Mouse (Mus musculus): ENCODE results near the gene Ap3m1. TPM values are rescaled to one million over a fixed set of nuclear protein-coding genes. Genes with fewer than 3 reads are reported as not detected.
"Not testable (repeated sequence)": the region's sequence is repeated elsewhere in the genome, so short reads cannot be mapped to it uniquely, and the experiment has no call there.

The Ap3m1 gene
- 53.9 and 67.6 TPM in 2 replicates for total RNA-seq (2014; rRNA removed)
- polyA plus RNA-seq (2015; fragmentation: Nextera tagmentation; extraction: Ambion mirVana), result 50.1 and 54.2 TPM in 2 replicates

DNA sequence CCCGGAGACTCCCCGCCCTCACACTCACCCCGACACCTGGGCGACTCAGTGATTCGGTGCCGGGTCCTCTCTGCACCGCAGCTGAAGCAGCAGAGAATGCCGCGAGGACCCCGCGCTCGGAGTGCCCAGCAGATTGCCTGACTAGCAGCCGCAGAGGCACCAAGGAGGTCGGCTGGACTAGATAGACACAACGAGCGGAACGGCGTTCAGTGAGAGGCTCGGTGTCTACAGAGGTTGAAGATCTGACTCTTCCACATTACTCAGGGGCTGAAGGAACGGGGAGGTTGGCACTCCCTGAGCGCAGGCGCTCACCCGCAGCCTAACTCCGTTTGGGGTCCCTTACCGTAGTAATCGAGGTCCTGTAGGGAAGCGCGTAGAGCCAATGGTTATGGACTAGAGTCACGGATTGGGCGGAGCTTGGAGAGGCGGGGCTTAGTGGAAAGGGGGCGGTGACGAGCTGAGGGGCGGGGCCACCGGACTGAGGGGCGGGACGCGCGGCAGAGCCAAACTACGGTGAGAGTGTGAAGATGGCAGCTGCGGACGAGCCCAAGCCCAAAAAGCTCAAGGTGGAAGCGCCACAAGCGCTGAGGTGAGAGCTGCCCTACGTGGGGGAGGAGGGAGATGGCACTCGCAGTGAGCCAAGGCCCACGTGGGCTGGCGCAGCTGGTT is at the start of gene Ap3m1, which contains the start of gene Adk:
Gene Ap3m1, minus strand, starts transcription at position 397 of the 669 bp plus-strand sequence.
Gene Adk, plus strand, starts transcription at position 463 of the 669 bp plus-strand sequence.
- WGBS, result under 1% methylated on average over 47 of the region's 48 CpGs
- ATAC-seq (ENCODE audit: low FRiP score) (peak; percentile 97), DNase-seq (ENCODE audit: low spot score) (peak; percentile 97)
- Histone ChIP-seq H3K9ac (replicated peaks; ENCODE audit: low read length, poor library complexity, severe bottlenecking) (peak within 1 kb of the TSS; percentile 90), H3K4me2 (ENCODE audit: low read depth, low read length, poor library complexity, severe bottlenecking) (peak within 1 kb of the TSS; percentile 91), H3K9me3 (ENCODE audit: low read length) (no peaks in the 10 kb centered on the region), H3K36me3 (ENCODE audit: insufficient read depth, low read length) (no peaks in the 10 kb centered on the region), H3K4me1 (ENCODE audit: insufficient read depth, low read length) (no peaks in the 10 kb centered on the region; the same call in 1 of the 2 replicates), H3K4me3 (ENCODE audit: low read depth, low read length) (peak within 1 kb of the TSS; percentile 94), H3K27me3 (ENCODE audit: insufficient read depth, low read length) (no peaks in the 10 kb centered on the region), H3K27ac (ENCODE audit: low read depth, low read length) (peak within 1 kb of the TSS; percentile 88)
- no peak for TF ChIP-seq CTCF (IDR thresholded peaks at IDR 0.05)

DNA sequence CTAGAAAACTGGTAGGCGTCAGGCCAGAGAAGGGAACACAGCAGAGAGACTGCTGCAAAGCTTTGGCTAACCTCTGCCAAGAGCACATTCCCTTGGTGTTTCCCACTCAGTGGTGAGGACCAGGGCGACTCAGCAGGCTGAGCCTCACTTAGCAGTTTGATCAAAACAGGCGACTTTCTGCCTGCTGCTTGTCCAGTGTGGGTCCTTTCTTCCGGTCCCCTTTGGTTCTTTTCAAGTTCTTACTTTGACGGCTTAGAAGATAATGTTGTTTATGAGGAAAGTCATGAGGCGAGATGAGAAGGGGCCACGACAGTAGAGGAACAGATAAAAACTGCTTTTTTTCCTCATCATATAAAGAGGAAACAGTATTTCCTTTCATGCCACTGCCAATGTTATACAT is 49.3 kb upstream of the Ap3m1 start:
- Histone ChIP-seq H3K9ac (replicated peaks; ENCODE audit: low read length, poor library complexity, severe bottlenecking) (no peak overlapping the region), H3K4me3 (ENCODE audit: low read depth, low read length) (no peak overlapping the region), H3K9me3 (ENCODE audit: low read length) (no peaks in the 10 kb centered on the region), H3K4me2 (ENCODE audit: low read depth, low read length, poor library complexity, severe bottlenecking) (no peak overlapping the region), H3K27ac (ENCODE audit: low read depth, low read length) (no peak overlapping the region), H3K27me3 (ENCODE audit: insufficient read depth, low read length) (no peaks in the 10 kb centered on the region), H3K4me1 (ENCODE audit: insufficient read depth, low read length) (no peaks in the 10 kb centered on the region), H3K36me3 (ENCODE audit: insufficient read depth, low read length) (no peaks in the 10 kb centered on the region)
- TF ChIP-seq CTCF (IDR thresholded peaks at IDR 0.05), result no peak
- WGBS, result 45% methylated on average over 7 of the region's 7 CpGs
- ATAC-seq (ENCODE audit: low FRiP score) (no peak), DNase-seq (ENCODE audit: low spot score) (peak; percentile 21)

DNA sequence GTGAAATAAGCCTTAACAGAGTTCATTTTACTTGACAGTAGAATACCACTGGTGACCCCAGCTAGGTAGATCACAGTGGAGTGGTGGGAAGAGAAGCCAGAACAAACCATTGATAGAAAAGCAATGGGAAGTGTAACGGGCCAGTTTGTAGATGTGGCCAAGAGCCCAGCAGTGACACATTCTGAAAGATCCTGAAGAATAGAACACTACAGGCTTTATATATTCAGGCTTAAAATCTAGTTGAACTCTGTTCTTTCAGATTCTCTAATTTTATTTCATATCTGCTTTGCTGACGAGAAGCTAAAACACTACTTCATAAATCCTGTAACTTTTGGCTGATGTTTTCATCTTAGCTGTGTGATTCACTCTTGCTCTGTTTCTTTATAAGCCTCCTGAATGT is 48.6 kb upstream of the Ap3m1 start:
- Histone ChIP-seq H3K27me3 (ENCODE audit: insufficient read depth, low read length) (no peaks in the 10 kb centered on the region), H3K36me3 (ENCODE audit: insufficient read depth, low read length) (no peaks in the 10 kb centered on the region), H3K9ac (replicated peaks; ENCODE audit: low read length, poor library complexity, severe bottlenecking) (no peak overlapping the region), H3K4me1 (ENCODE audit: insufficient read depth, low read length) (no peaks in the 10 kb centered on the region), H3K4me2 (ENCODE audit: low read depth, low read length, poor library complexity, severe bottlenecking) (no peak overlapping the region), H3K4me3 (ENCODE audit: low read depth, low read length) (no peak overlapping the region), H3K9me3 (ENCODE audit: low read length) (no peaks in the 10 kb centered on the region), H3K27ac (ENCODE audit: low read depth, low read length) (no peak overlapping the region)
- no peak for ATAC-seq (ENCODE audit: low FRiP score)
- no peak for TF ChIP-seq CTCF (IDR thresholded peaks at IDR 0.05)
- WGBS, result 76% methylated on average over 2 of the region's 2 CpGs
- DNase-seq (ENCODE audit: low spot score), result no peak

DNA sequence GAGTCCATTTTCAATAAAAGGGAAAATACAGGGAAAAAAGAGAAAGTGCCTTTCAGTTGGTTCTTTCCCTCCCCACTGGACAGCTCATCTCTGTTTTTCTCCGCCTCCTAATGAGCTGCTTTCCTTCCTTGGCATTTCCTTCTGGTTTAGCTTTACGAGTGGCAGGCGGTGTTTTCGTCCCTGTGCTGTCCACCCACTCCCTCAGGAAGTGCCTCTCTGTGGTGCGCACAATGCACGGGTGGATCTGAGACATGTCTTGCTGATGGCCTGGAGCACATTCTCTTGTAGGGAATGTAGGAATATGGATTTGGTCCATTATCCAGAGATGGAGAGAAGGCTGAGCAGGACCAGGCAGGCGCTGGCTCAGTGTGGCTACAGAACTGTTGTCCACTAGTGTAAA is 47.1 kb upstream of the Ap3m1 start:
- ATAC-seq (ENCODE audit: low FRiP score) (no peak), DNase-seq (ENCODE audit: low spot score) (no peak)
- Histone ChIP-seq H3K36me3 (ENCODE audit: insufficient read depth, low read length) (no peaks in the 10 kb centered on the region), H3K4me1 (ENCODE audit: insufficient read depth, low read length) (no peaks in the 10 kb centered on the region), H3K27me3 (ENCODE audit: insufficient read depth, low read length) (no peaks in the 10 kb centered on the region), H3K4me3 (ENCODE audit: low read depth, low read length) (no peak overlapping the region), H3K9me3 (ENCODE audit: low read length) (no peaks in the 10 kb centered on the region), H3K4me2 (ENCODE audit: low read depth, low read length, poor library complexity, severe bottlenecking) (no peak overlapping the region), H3K9ac (replicated peaks; ENCODE audit: low read length, poor library complexity, severe bottlenecking) (no peak overlapping the region), H3K27ac (ENCODE audit: low read depth, low read length) (no peak overlapping the region)
- 75% methylated on average over 7 of the region's 7 CpGs for WGBS
- TF ChIP-seq CTCF (IDR thresholded peaks at IDR 0.05), result no peak

DNA sequence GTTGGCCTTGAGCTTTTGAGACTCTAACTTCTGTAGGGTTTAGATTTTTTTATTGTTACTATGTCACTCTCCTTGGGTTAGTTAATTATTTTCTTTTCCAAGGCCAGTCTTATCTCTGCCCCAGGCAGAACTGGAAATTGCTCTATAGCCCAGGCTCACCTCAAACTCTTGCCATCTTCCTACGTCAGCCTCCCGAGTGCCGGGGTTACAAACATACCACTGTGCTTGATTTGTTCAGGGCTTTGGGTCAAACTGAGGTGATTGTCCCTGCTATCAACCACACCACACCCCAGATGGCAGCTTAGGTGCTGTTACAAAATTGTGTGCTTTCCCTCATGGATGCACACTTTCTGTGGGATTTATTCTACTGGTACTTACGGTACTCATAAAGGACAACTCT is 44.4 kb upstream of the Ap3m1 start:
- H3K9ac ChIP-seq (replicated peaks; ENCODE audit: low read length, poor library complexity, severe bottlenecking), result no peak overlapping the region
- H3K4me3 ChIP-seq (ENCODE audit: low read depth, low read length), result no peak overlapping the region
- no peak for DNase-seq (ENCODE audit: low spot score)
- H3K27ac ChIP-seq (ENCODE audit: low read depth, low read length), result no peak overlapping the region
- H3K9me3 ChIP-seq (ENCODE audit: low read length), result no peaks in the 10 kb centered on the region
- ATAC-seq (ENCODE audit: low FRiP score), result no peak
- H3K4me2 ChIP-seq (ENCODE audit: low read depth, low read length, poor library complexity, severe bottlenecking), result no peak overlapping the region
- no peaks in the 10 kb centered on the region for H3K27me3 ChIP-seq (ENCODE audit: insufficient read depth, low read length)
- 88% methylated on average over 4 of the region's 4 CpGs for WGBS
- TF ChIP-seq CTCF (IDR thresholded peaks at IDR 0.05), result no peak
- H3K4me1 ChIP-seq (ENCODE audit: insufficient read depth, low read length), result no peaks in the 10 kb centered on the region
- no peaks in the 10 kb centered on the region for H3K36me3 ChIP-seq (ENCODE audit: insufficient read depth, low read length)

DNA sequence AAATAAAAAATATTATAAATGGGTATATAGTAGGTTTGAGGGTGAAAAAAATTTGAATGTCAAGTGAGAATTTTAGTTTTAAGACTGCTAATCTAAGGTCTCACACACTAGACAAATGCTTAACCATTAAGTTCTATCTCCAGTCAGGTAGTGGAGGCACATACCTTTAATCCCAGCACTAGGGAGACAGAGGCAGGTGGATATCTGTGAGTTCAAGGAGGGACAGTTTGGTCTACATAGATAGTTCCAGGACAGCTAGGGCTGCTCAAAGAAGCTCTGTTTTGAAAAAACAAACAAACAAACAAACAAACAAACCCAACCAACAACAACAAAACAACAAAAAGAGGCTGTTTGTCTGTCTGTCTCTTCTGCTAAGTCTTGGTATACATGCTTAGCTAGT is 44.0 kb upstream of the Ap3m1 start:
- ATAC-seq (ENCODE audit: low FRiP score), result no peak

DNA sequence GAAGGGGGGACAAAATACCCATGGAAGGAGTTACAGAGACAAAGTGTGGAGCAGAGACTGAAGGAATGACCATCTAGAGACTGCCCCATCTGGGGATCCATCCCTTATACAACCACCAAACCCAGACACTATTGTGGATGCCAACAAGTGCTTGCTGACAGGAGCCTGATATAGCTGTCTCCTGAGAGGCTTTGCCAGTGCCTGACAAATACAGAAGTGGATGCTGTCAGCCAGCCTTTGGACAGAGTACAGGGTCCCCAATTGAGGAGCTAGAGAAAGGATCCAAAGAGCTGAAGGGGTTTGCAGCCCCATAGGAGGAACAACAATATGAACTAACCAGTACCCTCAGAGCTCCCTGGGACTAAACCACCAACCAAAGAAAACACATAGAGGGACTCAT is 41.9 kb upstream of the Ap3m1 start:
- H3K27me3 ChIP-seq (ENCODE audit: insufficient read depth, low read length); ATAC-seq (ENCODE audit: low FRiP score); H3K9me3 ChIP-seq (ENCODE audit: low read length); H3K4me1 ChIP-seq (ENCODE audit: insufficient read depth, low read length); H3K36me3 ChIP-seq (ENCODE audit: insufficient read depth, low read length); H3K4me2 ChIP-seq (ENCODE audit: low read depth, low read length, poor library complexity, severe bottlenecking); DNase-seq (ENCODE audit: low spot score); H3K27ac ChIP-seq (ENCODE audit: low read depth, low read length); H3K4me3 ChIP-seq (ENCODE audit: low read depth, low read length); H3K9ac ChIP-seq (replicated peaks; ENCODE audit: low read length, poor library complexity, severe bottlenecking): not testable (repeated sequence)

More for the DNA sequence above, 44.0 kb upstream of the Ap3m1 start:
- Histone ChIP-seq H3K27me3 (ENCODE audit: insufficient read depth, low read length) (no peaks in the 10 kb centered on the region), H3K4me2 (ENCODE audit: low read depth, low read length, poor library complexity, severe bottlenecking) (no peak overlapping the region), H3K4me1 (ENCODE audit: insufficient read depth, low read length) (no peaks in the 10 kb centered on the region), H3K36me3 (ENCODE audit: insufficient read depth, low read length) (no peaks in the 10 kb centered on the region), H3K9ac (replicated peaks; ENCODE audit: low read length, poor library complexity, severe bottlenecking) (no peak overlapping the region), H3K27ac (ENCODE audit: low read depth, low read length) (no peak overlapping the region), H3K4me3 (ENCODE audit: low read depth, low read length) (no peak overlapping the region), H3K9me3 (ENCODE audit: low read length) (no peaks in the 10 kb centered on the region)
- no peak for DNase-seq (ENCODE audit: low spot score)
- TF ChIP-seq CTCF (IDR thresholded peaks at IDR 0.05), result no peak

Data from midbrain, postnatal 0 days (tissue).